Mouse (Mus musculus): ENCODE measurements around the gene Gcg. TPM values are rescaled to one million over a fixed set of nuclear protein-coding genes. Genes with fewer than 3 reads are reported as not detected.

Gcg gene
- polyA plus RNA-seq (2015; fragmentation: Nextera tagmentation; extraction: Ambion mirVana): 0.39 and 0.83 TPM in 2 replicates

- Histone ChIP-seq H3K9me3 (no peaks in the 10 kb centered on the region), H3K4me3 (no peak within 1 kb of the TSS), H3K27ac (replicated peaks) (no peak within 1 kb of the TSS), H3K36me3 (no peaks in the 10 kb centered on the region), H3K4me2 (no peak within 1 kb of the TSS), H3K27me3 (no peaks in the 10 kb centered on the region), H3K4me1 (replicated peaks) (no peaks in the 10 kb centered on the region), H3K9ac (no peak within 1 kb of the TSS)
- ATAC-seq (ENCODE audit: low FRiP score, low read depth): no peak
- WGBS: 86% methylated on average over 9 of the region's 9 CpGs
These were observed at the start of gene Gcg for GRCm38 (mm10) chr2:62483550-62483949. Gene Gcg, minus strand, starts transcription at chr2:62483650.

DNA sequence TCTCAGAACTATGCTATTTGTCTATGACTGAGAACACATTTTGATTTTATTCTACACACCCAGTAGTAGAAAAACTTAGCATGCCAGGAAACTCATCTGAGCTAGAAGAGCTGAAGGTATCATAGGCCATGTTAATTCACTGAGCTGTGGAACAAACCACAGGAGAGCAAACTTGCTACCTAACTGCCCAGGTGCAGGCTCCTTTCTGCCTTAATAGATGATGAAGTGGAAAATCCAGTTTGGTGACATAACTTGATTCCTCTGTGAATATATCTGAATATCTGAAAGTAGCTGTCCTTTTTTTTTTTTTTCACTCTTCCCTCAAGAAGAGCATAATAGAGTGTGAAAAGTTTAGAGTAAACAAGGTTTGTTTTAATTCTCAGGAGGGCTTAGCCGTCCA is 47.6 kb upstream of the Gcg start:
- 79% methylated on average over 1 of the region's 1 CpGs for WGBS
- Histone ChIP-seq H3K4me2 (no peak overlapping the region), H3K9me3 (no peaks in the 10 kb centered on the region), H3K4me1 (replicated peaks) (no peaks in the 10 kb centered on the region), H3K4me3 (no peak overlapping the region), H3K27me3 (no peaks in the 10 kb centered on the region), H3K9ac (no peak overlapping the region), H3K27ac (replicated peaks) (no peak overlapping the region), H3K36me3 (no peaks in the 10 kb centered on the region)
- ATAC-seq (ENCODE audit: low FRiP score, low read depth): no peak

DNA sequence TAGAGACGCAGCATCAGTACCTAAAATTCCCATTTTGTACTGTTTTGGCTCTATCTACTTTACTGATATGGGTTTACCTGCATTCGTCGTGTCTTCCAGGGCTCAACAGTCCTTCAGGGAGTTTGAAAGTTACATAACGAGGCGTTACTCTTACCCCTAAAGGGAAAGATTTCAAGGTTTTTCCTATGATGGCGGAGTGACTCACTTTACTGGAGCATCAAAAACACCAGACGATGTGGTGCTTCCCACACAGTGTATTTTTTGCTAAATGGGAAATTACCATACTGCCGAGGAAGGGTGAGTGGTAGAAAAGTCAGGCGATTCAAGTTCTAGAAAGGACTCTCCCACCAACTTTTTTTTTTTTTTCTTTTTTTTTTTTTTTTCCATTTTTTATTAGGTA is 42.9 kb upstream of the Gcg start:
- 95% methylated on average over 9 of the region's 9 CpGs for WGBS
- H3K9ac ChIP-seq: no peak overlapping the region
- no peak overlapping the region for H3K4me2 ChIP-seq

DNA sequence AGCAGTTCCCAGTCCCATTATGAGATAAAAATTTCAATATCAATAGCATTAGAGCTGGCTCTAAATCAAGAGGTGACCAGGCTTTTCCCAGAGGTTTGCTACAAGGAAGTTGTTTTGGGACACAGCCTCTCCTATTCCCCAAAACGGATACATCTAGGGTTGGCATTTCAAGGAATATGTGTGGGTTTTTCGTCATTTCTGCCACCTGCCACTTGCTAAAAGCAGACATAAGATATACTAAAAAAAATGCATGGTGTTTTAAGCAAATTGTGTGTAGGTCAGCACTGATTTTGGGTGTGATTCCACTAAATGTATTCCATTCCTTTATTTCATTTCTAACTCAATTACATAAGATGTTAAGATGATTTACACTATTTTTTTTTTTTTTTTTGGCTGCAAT is 34.3 kb upstream of the Gcg start:
- Histone ChIP-seq H3K4me2 (no peak overlapping the region), H3K4me3 (no peak overlapping the region), H3K9me3 (no peaks in the 10 kb centered on the region), H3K27ac (replicated peaks) (no peak overlapping the region), H3K9ac (no peak overlapping the region), H3K27me3 (no peaks in the 10 kb centered on the region), H3K4me1 (replicated peaks) (no peaks in the 10 kb centered on the region), H3K36me3 (no peaks in the 10 kb centered on the region)
- ATAC-seq (ENCODE audit: low FRiP score, low read depth): no peak
- WGBS: 81% methylated on average over 2 of the region's 2 CpGs

More for the DNA sequence above, 42.9 kb upstream of the Gcg start:
- ATAC-seq (ENCODE audit: low FRiP score, low read depth): no peak
- H3K4me1 ChIP-seq (replicated peaks): no peaks in the 10 kb centered on the region
- no peak overlapping the region for H3K27ac ChIP-seq (replicated peaks)
- no peak overlapping the region for H3K4me3 ChIP-seq
- H3K36me3 ChIP-seq: no peaks in the 10 kb centered on the region
- no peaks in the 10 kb centered on the region for H3K27me3 ChIP-seq
- no peaks in the 10 kb centered on the region for H3K9me3 ChIP-seq

DNA sequence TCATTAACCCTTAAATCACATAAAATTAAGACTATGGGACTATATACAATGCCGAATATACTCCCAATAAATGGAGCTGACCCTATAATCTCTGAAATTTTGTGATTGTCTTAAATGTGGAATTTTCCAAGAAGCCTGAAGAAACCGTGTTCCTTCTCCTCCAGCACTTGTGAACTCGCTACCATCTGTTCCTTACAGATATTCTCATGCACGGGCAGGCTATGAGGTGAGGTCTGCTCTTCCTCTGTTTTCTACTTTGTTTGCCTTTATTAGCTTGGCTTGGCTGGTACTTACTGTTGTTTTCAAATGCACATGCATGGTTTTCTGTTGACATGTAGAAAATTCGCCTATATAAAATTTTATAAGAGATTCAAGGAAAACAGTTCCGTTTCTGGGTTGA is 31.0 kb upstream of the Gcg start:
- no peak for ATAC-seq (ENCODE audit: low FRiP score, low read depth)
- WGBS: 88% methylated on average over 6 of the region's 6 CpGs

DNA sequence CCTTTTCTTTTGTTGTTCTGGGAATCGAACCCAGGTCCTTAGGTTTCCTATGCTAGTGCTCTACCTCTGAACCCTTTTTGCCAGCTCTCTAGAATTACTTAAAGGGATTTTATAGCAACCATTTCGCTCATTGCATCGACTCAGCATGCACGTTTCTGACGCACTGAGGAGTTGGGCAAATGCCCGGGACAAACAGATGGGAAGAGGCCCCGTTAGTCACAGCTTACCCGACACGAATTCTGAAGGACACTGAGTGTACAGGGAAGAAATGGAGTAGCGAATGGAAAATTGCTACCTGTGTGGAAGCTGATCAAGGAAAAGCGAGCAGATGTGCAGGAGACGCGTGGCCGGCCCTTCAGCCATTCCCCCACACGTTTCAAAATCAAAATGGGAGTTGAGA is 30.0 kb upstream of the Gcg start:
- no peak for ATAC-seq (ENCODE audit: low FRiP score, low read depth)
- 85% methylated on average over 15 of the region's 15 CpGs for WGBS
- H3K27ac ChIP-seq (replicated peaks): no peak overlapping the region

More for the DNA sequence above, 31.0 kb upstream of the Gcg start:
- H3K4me1 ChIP-seq (replicated peaks): no peaks in the 10 kb centered on the region
- H3K4me3 ChIP-seq: no peak overlapping the region
- no peaks in the 10 kb centered on the region for H3K36me3 ChIP-seq
- H3K9me3 ChIP-seq: no peaks in the 10 kb centered on the region
- no peak overlapping the region for H3K27ac ChIP-seq (replicated peaks)
- H3K4me2 ChIP-seq: no peak overlapping the region
- no peaks in the 10 kb centered on the region for H3K27me3 ChIP-seq
- no peak overlapping the region for H3K9ac ChIP-seq

GRCm38 (mm10) chr2:62507130-62507529 is 23.7 kb upstream of the Gcg start:
- Histone ChIP-seq H3K4me3 (no peak overlapping the region), H3K4me2 (no peak overlapping the region), H3K27ac (replicated peaks) (no peak overlapping the region), H3K36me3 (no peaks in the 10 kb centered on the region), H3K27me3 (no peaks in the 10 kb centered on the region), H3K9me3 (no peaks in the 10 kb centered on the region), H3K4me1 (replicated peaks) (no peaks in the 10 kb centered on the region), H3K9ac (no peak overlapping the region)
- no peak for ATAC-seq (ENCODE audit: low FRiP score, low read depth)
- WGBS: 67% methylated on average over 5 of the region's 5 CpGs

More for the DNA sequence above, 30.0 kb upstream of the Gcg start:
- Histone ChIP-seq H3K9me3 (no peaks in the 10 kb centered on the region), H3K4me2 (no peak overlapping the region), H3K9ac (no peak overlapping the region), H3K4me1 (replicated peaks) (no peaks in the 10 kb centered on the region), H3K4me3 (no peak overlapping the region), H3K27me3 (no peaks in the 10 kb centered on the region), H3K36me3 (no peaks in the 10 kb centered on the region)

- H3K4me1 ChIP-seq (replicated peaks): no peaks in the 10 kb centered on the region
- 32% methylated on average over 2 of the region's 2 CpGs for WGBS
- H3K9ac ChIP-seq: no peak overlapping the region
- ATAC-seq (ENCODE audit: low FRiP score, low read depth): no peak
- H3K27me3 ChIP-seq: no peaks in the 10 kb centered on the region
- no peak overlapping the region for H3K4me2 ChIP-seq
- H3K4me3 ChIP-seq: no peak overlapping the region
- H3K9me3 ChIP-seq: no peaks in the 10 kb centered on the region
- no peak overlapping the region for H3K27ac ChIP-seq (replicated peaks)
- H3K36me3 ChIP-seq: no peaks in the 10 kb centered on the region
These were observed 23.0 kb upstream of the Gcg start for GRCm38 (mm10) chr2:62506441-62506840.

DNA sequence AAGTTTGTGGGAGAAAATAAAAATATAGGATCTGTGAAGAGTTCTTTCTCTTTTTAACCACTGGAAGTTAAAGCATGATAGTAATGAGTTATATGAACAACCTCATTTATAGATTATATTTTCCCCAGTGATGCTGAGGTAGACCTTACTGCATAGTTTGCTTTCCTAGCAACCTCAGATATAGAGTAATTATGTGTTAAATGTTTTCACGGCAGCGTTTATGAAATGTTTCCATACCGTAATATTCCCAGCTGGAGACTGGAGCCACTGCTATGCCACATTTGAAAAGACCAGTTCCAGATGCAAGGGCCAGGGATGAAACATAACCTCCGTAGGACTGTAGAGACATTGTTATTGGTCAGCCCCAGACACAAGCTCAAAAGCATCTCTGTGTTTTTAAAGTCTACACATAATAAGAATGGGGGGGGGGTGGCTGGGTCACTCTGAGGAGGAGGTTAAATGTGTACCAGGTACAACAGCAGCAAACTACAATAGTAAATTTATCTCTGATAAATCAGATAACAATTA is 20.9 kb upstream of the Gcg start:
- Histone ChIP-seq H3K27me3 (no peaks in the 10 kb centered on the region), H3K27ac (replicated peaks) (no peak overlapping the region), H3K9ac (no peak overlapping the region), H3K36me3 (no peaks in the 10 kb centered on the region), H3K4me1 (replicated peaks) (no peaks in the 10 kb centered on the region), H3K9me3 (no peaks in the 10 kb centered on the region), H3K4me3 (no peak overlapping the region), H3K4me2 (no peak overlapping the region)
- no peak for ATAC-seq (ENCODE audit: low FRiP score, low read depth)
- 71% methylated on average over 4 of the region's 4 CpGs for WGBS

- Histone ChIP-seq H3K4me3 (no peak overlapping the region), H3K27ac (replicated peaks) (no peak overlapping the region), H3K27me3 (no peaks in the 10 kb centered on the region), H3K4me2 (no peak overlapping the region), H3K9ac (no peak overlapping the region), H3K9me3 (no peaks in the 10 kb centered on the region), H3K4me1 (replicated peaks) (no peaks in the 10 kb centered on the region), H3K36me3 (no peaks in the 10 kb centered on the region)
- no peak for ATAC-seq (ENCODE audit: low FRiP score, low read depth)
- WGBS: 80% methylated on average over 5 of the region's 5 CpGs
These were observed 19.9 kb upstream of the Gcg start for GRCm38 (mm10) chr2:62503326-62503725.

- Histone ChIP-seq H3K36me3 (no peaks in the 10 kb centered on the region), H3K4me1 (replicated peaks) (no peaks in the 10 kb centered on the region), H3K27ac (replicated peaks) (no peak overlapping the region), H3K4me3 (no peak overlapping the region), H3K9ac (no peak overlapping the region), H3K27me3 (no peaks in the 10 kb centered on the region), H3K4me2 (no peak overlapping the region), H3K9me3 (no peaks in the 10 kb centered on the region)
- 71% methylated on average over 4 of the region's 4 CpGs for WGBS
- no peak for ATAC-seq (ENCODE audit: low FRiP score, low read depth)
These were observed 19.1 kb upstream of the Gcg start for GRCm38 (mm10) chr2:62502516-62502915.

GRCm38 (mm10) chr2:62498821-62499220 is 15.4 kb upstream of the Gcg start:
- no peak for ATAC-seq (ENCODE audit: low FRiP score, low read depth)
- Histone ChIP-seq H3K9ac (no peak overlapping the region), H3K27me3 (no peaks in the 10 kb centered on the region), H3K4me2 (no peak overlapping the region), H3K9me3 (no peaks in the 10 kb centered on the region), H3K4me3 (no peak overlapping the region), H3K4me1 (replicated peaks) (no peaks in the 10 kb centered on the region), H3K36me3 (no peaks in the 10 kb centered on the region), H3K27ac (replicated peaks) (no peak overlapping the region)
- 90% methylated on average over 5 of the region's 5 CpGs for WGBS

DNA sequence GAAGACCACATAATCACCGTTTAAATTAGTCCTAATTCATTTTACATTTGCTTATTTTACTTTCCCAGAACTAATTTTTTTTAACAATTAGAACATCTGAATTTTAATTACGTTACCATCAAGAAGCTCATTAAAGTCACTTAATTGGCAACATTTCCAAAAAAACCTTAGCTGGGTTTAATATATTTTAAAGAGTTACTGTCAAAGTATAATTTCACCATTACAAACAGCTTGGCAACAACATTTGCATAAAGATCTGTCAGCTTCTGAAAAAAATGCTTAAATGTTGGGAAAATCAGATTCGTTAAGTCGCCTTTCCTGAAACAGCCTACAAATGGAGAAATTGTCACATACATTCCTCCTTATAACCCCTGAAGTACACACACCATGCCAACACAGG is 14.6 kb upstream of the Gcg start:
- H3K9ac ChIP-seq: no peak overlapping the region
- H3K9me3 ChIP-seq: no peaks in the 10 kb centered on the region
- H3K4me2 ChIP-seq: no peak overlapping the region
- ATAC-seq (ENCODE audit: low FRiP score, low read depth): no peak
- H3K4me1 ChIP-seq (replicated peaks): no peaks in the 10 kb centered on the region
- WGBS: 79% methylated on average over 4 of the region's 4 CpGs
- H3K27me3 ChIP-seq: no peaks in the 10 kb centered on the region
- no peak overlapping the region for H3K27ac ChIP-seq (replicated peaks)
- no peak overlapping the region for H3K4me3 ChIP-seq
- no peaks in the 10 kb centered on the region for H3K36me3 ChIP-seq
